Mouse (Mus musculus) thymus, adult 2 months (tissue): ENCODE measurements at regions not wholly inside any gene's neighbourhood (a gene's known extent, or its start where the extent isn't known, plus 50 kb on each side); places are given as distances from the start of the nearest gene placed in this dataset.

Source experiments
- CTCF ChIP-seq: fragments of 200-500 bp; IDR thresholded peaks from 2 replicates; pipeline ENCODE4 v1.5.1; 2012; ENCODE audit warnings: mild to moderate bottlenecking, control low read depth, low read length, moderate library complexity, borderline replicate concordance; ENCODE audit not compliant: control insufficient read depth, poor library complexity, insufficient read depth; ENCODE audit errors: extremely low read depth
- POLR2A ChIP-seq: fragments of 200-500 bp; IDR thresholded peaks from 2 replicates; pipeline ENCODE4 v1.6.1; 2012; ENCODE audit warnings: mild to moderate bottlenecking, low read length, control low read depth, moderate library complexity; ENCODE audit not compliant: control insufficient read depth, poor library complexity, insufficient read depth; ENCODE audit errors: extremely low read depth

- TF ChIP-seq CTCF (no peak), POLR2A (no peak)
Observed at GRCm38 (mm10) chr1:152260950-152261349, 125.5 kb downstream of the Tsen15 start.
